Mouse (Mus musculus) thymus, postnatal 0 days (tissue): ENCODE results near the gene Xrcc5. TPM values are rescaled to one million over a fixed set of nuclear protein-coding genes. Genes with fewer than 3 reads are reported as not detected.

Experiments used
- DNase-seq: peaks from one replicate; pipeline ENCODE4 v3.0.0-alpha.2; 2015; ENCODE audit warnings: low spot score
- polyA plus RNA-seq: library from polyadenylated mRNA; unstranded; fragments of >200 nt; fragmentation: Nextera tagmentation; extraction: Ambion mirVana; gene quantifications from 2 replicates; pipeline ENCODE4 v1.2.1, GENCODE M21; 2015

Xrcc5 gene
- polyA plus RNA-seq, 1 experiment from 2014 or later, result 51.1 TPM

- DNase-seq, result no peak
These were observed 83.2 kb downstream of the Xrcc5 start for GRCm38 (mm10) chr1:72390420-72390819.

- DNase-seq, result no peak
These were observed 92.6 kb downstream of the Xrcc5 start for GRCm38 (mm10) chr1:72399720-72400401.

GRCm38 (mm10) chr1:72400616-72401015, 93.4 kb downstream of the Xrcc5 start:
- no peak for DNase-seq

GRCm38 (mm10) chr1:72401331-72402069, 94.3 kb downstream of the Xrcc5 start:
- DNase-seq, result no peak

GRCm38 (mm10) chr1:72406505-72407079, 99.4 kb downstream of the Xrcc5 start:
- no peak for DNase-seq

- no peak for DNase-seq
These were observed 102.7 kb downstream of the Xrcc5 start for GRCm38 (mm10) chr1:72409936-72410335.

GRCm38 (mm10) chr1:72411108-72411507, 103.9 kb downstream of the Xrcc5 start:
- DNase-seq, result no peak

GRCm38 (mm10) chr1:72413205-72413604, 106.0 kb downstream of the Xrcc5 start:
- no peak for DNase-seq

- DNase-seq, result no peak
These were observed 106.9 kb downstream of the Xrcc5 start for GRCm38 (mm10) chr1:72414133-72414532.

- DNase-seq, result no peak
These were observed 107.5 kb downstream of the Xrcc5 start for GRCm38 (mm10) chr1:72414561-72415253.

- DNase-seq, result no peak
These were observed 111.8 kb downstream of the Xrcc5 start for GRCm38 (mm10) chr1:72418744-72419655.

- no peak for DNase-seq
These were observed 113.0 kb downstream of the Xrcc5 start for GRCm38 (mm10) chr1:72420220-72420619.

GRCm38 (mm10) chr1:72422121-72422520, 114.9 kb downstream of the Xrcc5 start:
- DNase-seq, result no peak

- DNase-seq, result no peak
These were observed 119.2 kb downstream of the Xrcc5 start for GRCm38 (mm10) chr1:72426456-72426855.

GRCm38 (mm10) chr1:72428526-72428925, 121.3 kb downstream of the Xrcc5 start:
- DNase-seq, result no peak

- no peak for DNase-seq
These were observed 122.0 kb downstream of the Xrcc5 start for GRCm38 (mm10) chr1:72429107-72429807.

- DNase-seq, result no peak
These were observed 125.4 kb downstream of the Xrcc5 start for GRCm38 (mm10) chr1:72432579-72432978.

GRCm38 (mm10) chr1:72434510-72434909, 127.3 kb downstream of the Xrcc5 start:
- DNase-seq, result no peak

GRCm38 (mm10) chr1:72436967-72437366, 129.7 kb downstream of the Xrcc5 start:
- no peak for DNase-seq

GRCm38 (mm10) chr1:72439146-72439545, 131.9 kb downstream of the Xrcc5 start:
- DNase-seq, result no peak
